Mouse (Mus musculus) spleen, adult 2 months (tissue): Measurements from ENCODE around the gene Irf2.

Experiments used
- CTCF ChIP-seq: fragments of 200-500 bp; IDR thresholded peaks from 2 replicates; pipeline ENCODE4 v1.5.1; 2011; ENCODE audit warnings: mild to moderate bottlenecking, inconsistent platforms; ENCODE audit not compliant: insufficient read depth, insufficient read length, insufficient replicate concordance; ENCODE audit errors: extremely low read depth
- POLR2A ChIP-seq: fragments of 200-500 bp; IDR thresholded peaks from 2 replicates; pipeline ENCODE4 v1.6.1; 2011; ENCODE audit warnings: low read depth, low read length, inconsistent platforms

DNA sequence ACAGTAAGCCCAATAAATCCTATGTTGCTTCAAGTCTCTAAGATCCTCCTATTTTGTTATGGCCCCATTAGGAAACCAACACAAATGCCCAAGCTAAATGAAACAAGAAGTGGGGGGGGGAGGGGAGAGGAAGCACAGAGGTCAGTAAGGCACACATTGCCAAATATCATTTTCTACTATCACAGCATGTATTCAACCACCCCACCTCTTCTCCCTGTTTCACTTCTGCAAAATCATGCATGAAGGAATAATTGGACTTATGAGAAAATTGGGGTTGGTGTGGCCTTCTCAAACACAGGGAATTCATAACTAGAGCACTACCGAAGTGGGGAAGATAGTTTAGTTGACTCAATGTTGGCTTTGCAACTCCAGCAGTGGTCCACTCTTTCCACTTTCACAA, 146.7 kb downstream of the Irf2 start:
- no peak for TF ChIP-seq CTCF
- TF ChIP-seq POLR2A = no peak
